13 mouse cellular contexts compared by ENCODE assay signal in genomic region chr2:44271455-44272346, GRCm38 (mm10).
A peak's percentile ranks its signal among the peaks of the same experiment; 100 is the strongest.
DNase-seq lines count a peak whose midpoint lies in the region; ATAC-seq and TF ChIP-seq lines count a peak whose summit lies in the region.
"Had no signal": no experiment of that assay in that cellular context is flagged by ENCODE, and none has a peak within 500 bp of the region (broad histone marks: within the 10 kb centered on the region; RNA-seq: fewer than 3 reads in every experiment).

No protein-coding gene starts in this region.

- TF ChIP-seq CTCF in midbrain, postnatal 0 days (IDR thresholded peaks at IDR 0.05) = no peak

- no peak overlapping the region for H3K9ac ChIP-seq in forebrain, embryonic 12.5 days
- H3K9ac ChIP-seq in intestine, embryonic 15.5 days = no peak overlapping the region
- no peak overlapping the region for H3K9ac ChIP-seq in midbrain, postnatal 0 days (replicated peaks; ENCODE audit: low read length, poor library complexity, severe bottlenecking)
- H3K9ac ChIP-seq: heart, embryonic 13.5 days; limb, embryonic 15.5 days had no signal

- no peaks in the 10 kb centered on the region for H3K27me3 ChIP-seq in forebrain, embryonic 12.5 days
- H3K27me3 ChIP-seq in forebrain, embryonic 10.5 days (ENCODE audit: poor library complexity, severe bottlenecking) = no peaks in the 10 kb centered on the region
- no peaks in the 10 kb centered on the region for H3K27me3 ChIP-seq in embryonic facial prominence, embryonic 10.5 days (replicated peaks; ENCODE audit: low read depth, poor library complexity, severe bottlenecking)
- H3K27me3 ChIP-seq in intestine, embryonic 15.5 days (replicated peaks) = no peaks in the 10 kb centered on the region
- H3K27me3 ChIP-seq in midbrain, postnatal 0 days (ENCODE audit: insufficient read depth, low read length) = no peaks in the 10 kb centered on the region
- H3K27me3 ChIP-seq: heart, embryonic 13.5 days; limb, embryonic 15.5 days had no signal

- ATAC-seq in forebrain, embryonic 12.5 days (ENCODE audit: low FRiP score) = peak; percentile 63; the same call in 1 of the 2 replicates
- ATAC-seq in intestine, embryonic 15.5 days = peak; percentile 74
- no peak for ATAC-seq in midbrain, postnatal 0 days (ENCODE audit: low FRiP score)

- DNase-seq in forebrain, embryonic 10.5 days (ENCODE audit: extremely low spot score, low spot score) = no peak
- peak; percentile 18 for DNase-seq in embryonic facial prominence, embryonic 10.5 days (ENCODE audit: low spot score)
- peak; percentile 23 for DNase-seq in midbrain, postnatal 0 days (ENCODE audit: low spot score)
- DNase-seq in cerebellum, adult 11 months = no peak
- no peak for DNase-seq in adrenal gland, postnatal 4 days (ENCODE audit: low spot score in 2 of 2)
- no peak for DNase-seq in adrenal gland, adult 18-20 months (ENCODE audit: low spot score in 2 of 2)
- DNase-seq: adrenal gland, adult 2 months; cerebellum, adult 8-10 months; kidney, adult 9 months had no signal

- no peaks in the 10 kb centered on the region for H3K9me3 ChIP-seq in forebrain, embryonic 12.5 days
- no peaks in the 10 kb centered on the region for H3K9me3 ChIP-seq in forebrain, embryonic 10.5 days
- H3K9me3 ChIP-seq in embryonic facial prominence, embryonic 10.5 days = no peaks in the 10 kb centered on the region
- H3K9me3 ChIP-seq in intestine, embryonic 15.5 days = no peaks in the 10 kb centered on the region
- H3K9me3 ChIP-seq in midbrain, postnatal 0 days (ENCODE audit: low read length) = no peaks in the 10 kb centered on the region
- H3K9me3 ChIP-seq: heart, embryonic 13.5 days; limb, embryonic 15.5 days had no signal

- no peak overlapping the region for H3K4me3 ChIP-seq in forebrain, embryonic 12.5 days (replicated peaks)
- H3K4me3 ChIP-seq in forebrain, embryonic 10.5 days = no peak overlapping the region
- H3K4me3 ChIP-seq in embryonic facial prominence, embryonic 10.5 days = no peak overlapping the region
- H3K4me3 ChIP-seq in intestine, embryonic 15.5 days (replicated peaks) = no peak overlapping the region
- no peak overlapping the region for H3K4me3 ChIP-seq in midbrain, postnatal 0 days (ENCODE audit: low read depth, low read length)
- H3K4me3 ChIP-seq: heart, embryonic 13.5 days; limb, embryonic 15.5 days had no signal

- 29% methylated on average over 17 of the region's 17 CpGs for WGBS in forebrain, embryonic 12.5 days
- WGBS in forebrain, embryonic 10.5 days = 55% methylated on average over 17 of the region's 17 CpGs
- WGBS in embryonic facial prominence, embryonic 10.5 days = 59% methylated on average over 17 of the region's 17 CpGs
- WGBS in intestine, embryonic 15.5 days = 38% methylated on average over 17 of the region's 17 CpGs
- WGBS in midbrain, postnatal 0 days = 33% methylated on average over 17 of the region's 17 CpGs

- no peak overlapping the region for H3K27ac ChIP-seq in forebrain, embryonic 12.5 days
- no peak overlapping the region for H3K27ac ChIP-seq in forebrain, embryonic 10.5 days
- H3K27ac ChIP-seq in embryonic facial prominence, embryonic 10.5 days (replicated peaks) = no peak overlapping the region
- H3K27ac ChIP-seq in intestine, embryonic 15.5 days = peak overlapping the region; percentile 71
- no peak overlapping the region for H3K27ac ChIP-seq in midbrain, postnatal 0 days (ENCODE audit: low read depth, low read length)
- H3K27ac ChIP-seq: heart, embryonic 13.5 days; limb, embryonic 15.5 days had no signal

- peak overlapping the region; percentile 10; the same call in 1 of the 2 replicates for H3K4me2 ChIP-seq in forebrain, embryonic 12.5 days
- 0 out of 2 replicates have a peak overlapping the region, but pooled peaks have one; percentile 22 for H3K4me2 ChIP-seq in intestine, embryonic 15.5 days (replicated peaks)
- 0 out of 2 replicates have a peak overlapping the region, but pooled peaks have one; percentile 0 for H3K4me2 ChIP-seq in midbrain, postnatal 0 days (ENCODE audit: low read depth, low read length, poor library complexity, severe bottlenecking)
- H3K4me2 ChIP-seq: heart, embryonic 13.5 days; limb, embryonic 15.5 days had no signal

- no peaks in the 10 kb centered on the region for H3K36me3 ChIP-seq in forebrain, embryonic 12.5 days (replicated peaks)
- no peaks in the 10 kb centered on the region for H3K36me3 ChIP-seq in forebrain, embryonic 10.5 days (replicated peaks)
- no peaks in the 10 kb centered on the region for H3K36me3 ChIP-seq in embryonic facial prominence, embryonic 10.5 days (replicated peaks)
- no peaks in the 10 kb centered on the region for H3K36me3 ChIP-seq in intestine, embryonic 15.5 days
- no peaks in the 10 kb centered on the region for H3K36me3 ChIP-seq in midbrain, postnatal 0 days (ENCODE audit: insufficient read depth, low read length)
- H3K36me3 ChIP-seq: heart, embryonic 13.5 days; limb, embryonic 15.5 days had no signal

- peaks cover 11% of the 10 kb centered on the region for H3K4me1 ChIP-seq in forebrain, embryonic 12.5 days
- H3K4me1 ChIP-seq in forebrain, embryonic 10.5 days = peaks cover 20% of the 10 kb centered on the region
- H3K4me1 ChIP-seq in embryonic facial prominence, embryonic 10.5 days = peaks cover 10% of the 10 kb centered on the region
- no peaks in the 10 kb centered on the region for H3K4me1 ChIP-seq in intestine, embryonic 15.5 days (replicated peaks)
- no peaks in the 10 kb centered on the region for H3K4me1 ChIP-seq in midbrain, postnatal 0 days (ENCODE audit: insufficient read depth, low read length)
- H3K4me1 ChIP-seq: heart, embryonic 13.5 days had no signal

Comparison
In these comparisons a context has a peak if more than half of its experiments do, and no peak if none do; other contexts are left out.
1. DNase-seq: peak in embryonic facial prominence, embryonic 10.5 days (single experiment) and midbrain, postnatal 0 days (single experiment); none in forebrain, embryonic 10.5 days (single experiment), cerebellum, adult 11 months (single experiment), adrenal gland, postnatal 4 days (0 of 2) and adrenal gland, adult 18-20 months (0 of 2).
2. Peak in every context shown above with its lines, with median percentiles within 50 percentile points of each other: H3K4me2 ChIP-seq.